Mouse (Mus musculus): Measurements from ENCODE around the gene Bmpr1a. TPM values are rescaled to one million over a fixed set of nuclear protein-coding genes. Genes with fewer than 3 reads are reported as not detected.

Bmpr1a gene
- total RNA-seq (2021): 10 to 100 TPM; 56.4 to 64.4 TPM
- 3.4 and 3.7 TPM in 2 replicates for polyA plus RNA-seq (2012; rRNA removed)
- long read RNA-seq, full-length matches to known transcripts: 6 of 16 reads
- long read RNA-seq, partial matches to known transcripts: 1 of 16 reads
- long read RNA-seq, other reads (novel, unspliced or antisense): 9 of 16 reads

GRCm38 (mm10) chr14:34503325-34503647, at the start of gene Bmpr1a:
TSS of gene Bmpr1a (minus strand) at chr14:34503341.
- DNase-seq: no peak

GRCm38 (mm10) chr14:34552226-34552625, 49.1 kb upstream of the Bmpr1a start:
- DNase-seq: no peak

- peak; percentile 90 for DNase-seq
Observed at GRCm38 (mm10) chr14:34549004-34549671, 46.0 kb upstream of the Bmpr1a start.

- DNase-seq: peak; percentile 74
Observed at GRCm38 (mm10) chr14:34548391-34549001, 45.4 kb upstream of the Bmpr1a start.

GRCm38 (mm10) chr14:34544545-34544944, 41.4 kb upstream of the Bmpr1a start:
- DNase-seq: no peak

- no peak for DNase-seq
Observed at GRCm38 (mm10) chr14:34544001-34544400, 40.9 kb upstream of the Bmpr1a start.

- DNase-seq: no peak
Observed at GRCm38 (mm10) chr14:34543596-34543995, 40.5 kb upstream of the Bmpr1a start.

GRCm38 (mm10) chr14:34541896-34542295, 38.8 kb upstream of the Bmpr1a start:
- DNase-seq: no peak

- no peak for DNase-seq
Observed at GRCm38 (mm10) chr14:34540685-34541162, 37.6 kb upstream of the Bmpr1a start.

- no peak for DNase-seq
Observed at GRCm38 (mm10) chr14:34535883-34536282, 32.7 kb upstream of the Bmpr1a start.

GRCm38 (mm10) chr14:34533537-34533936, 30.4 kb upstream of the Bmpr1a start:
- no peak for DNase-seq

GRCm38 (mm10) chr14:34532536-34532935, 29.4 kb upstream of the Bmpr1a start:
- DNase-seq: no peak

- no peak for DNase-seq
Observed at GRCm38 (mm10) chr14:34528804-34529203, 25.7 kb upstream of the Bmpr1a start.

- no peak for DNase-seq
Observed at GRCm38 (mm10) chr14:34522701-34523100, 19.6 kb upstream of the Bmpr1a start, which contains the start of gene 9230112D13Rik. TSS of gene 9230112D13Rik (minus strand) at chr14:34522801.

- no peak for DNase-seq
Observed at GRCm38 (mm10) chr14:34517959-34518544, 14.9 kb upstream of the Bmpr1a start.

- DNase-seq: no peak
Observed at GRCm38 (mm10) chr14:34516960-34517577, 13.9 kb upstream of the Bmpr1a start.

- no peak for DNase-seq
Observed at GRCm38 (mm10) chr14:34515860-34516259, 12.7 kb upstream of the Bmpr1a start.

- no peak for DNase-seq
Observed at GRCm38 (mm10) chr14:34514120-34514519, 11.0 kb upstream of the Bmpr1a start.

- DNase-seq: no peak
Observed at GRCm38 (mm10) chr14:34512602-34513001, 9.5 kb upstream of the Bmpr1a start.

- DNase-seq: no peak
Observed at GRCm38 (mm10) chr14:34511901-34512300, 8.8 kb upstream of the Bmpr1a start.

GRCm38 (mm10) chr14:34508842-34509439, 5.8 kb upstream of the Bmpr1a start:
- no peak for DNase-seq

- peak; percentile 84 for DNase-seq
Observed at GRCm38 (mm10) chr14:34508187-34508840, 5.2 kb upstream of the Bmpr1a start.
